Mouse (Mus musculus) monocyte, adult 59 days (primary cell): ENCODE measurements around the gene Lrrc15. TPM values are rescaled to one million over a fixed set of nuclear protein-coding genes. Genes with fewer than 3 reads are reported as not detected.

Experiments used
- total RNA-seq, 2 experiments: library from RNA; stranded (reverse); gene quantifications; one replicate each; pipeline ENCODE4 v1.2.4; 2023

Lrrc15 gene
- not detected for total RNA-seq

GRCm38 (mm10) chr16:30282844-30283495, at the start of gene Lrrc15:
Gene Lrrc15, minus strand, starts transcription at chr16:30283256.

GRCm38 (mm10) chr16:30310647-30311046, 27.6 kb upstream of the Lrrc15 start, which contains the start of gene Gp5:
Gene Gp5, minus strand, starts transcription at chr16:30310779.

GRCm38 (mm10) chr16:30267359-30267758, 15.7 kb downstream of the Lrrc15 start, which contains the start of gene Cpn2:
Gene Cpn2, minus strand, starts transcription at chr16:30267499.

Other genes with a start within 250 kb of the Lrrc15 start
- gene Hes1, start 218.9 kb downstream of the Lrrc15 start, total RNA-seq: 100 to 1,000 TPM; 121 to 142 TPM
- not detected for gene Cpn2, start 15.8 kb downstream of the Lrrc15 start, total RNA-seq
- under 1 TPM in 1 of 2 experiments, not detected in 1; 0.30 TPM for gene Gp5, start 27.5 kb upstream of the Lrrc15 start, total RNA-seq
- gene Atp13a3, start 122.7 kb upstream of the Lrrc15 start, total RNA-seq: 100 to 1,000 TPM; 106 to 116 TPM